Mouse (Mus musculus) cerebellum, adult (tissue): ENCODE measurements around the gene D1Pas1.

Experiments used
- ATAC-seq: cut with Nextera tagmentation; 2 replicates; pipeline ENCODE4 v1.9.2; 2017; ENCODE audit warnings: mild to moderate bottlenecking, moderate library complexity, mixed read lengths; ENCODE audit not compliant: insufficient number of reproducible peaks, low FRiP score, low TSS enrichment

D1Pas1 gene

GRCm38 (mm10) chr1:186986086-186986485, 18.9 kb downstream of the D1Pas1 start:
- no peak for ATAC-seq

- ATAC-seq, result no peak
These were observed 19.3 kb downstream of the D1Pas1 start for GRCm38 (mm10) chr1:186986506-186986905.

GRCm38 (mm10) chr1:186988281-186988682, 21.1 kb downstream of the D1Pas1 start:
- no peak for ATAC-seq

GRCm38 (mm10) chr1:186988822-186989221, 21.6 kb downstream of the D1Pas1 start:
- no peak for ATAC-seq

- ATAC-seq, result no peak
These were observed 24.3 kb downstream of the D1Pas1 start for GRCm38 (mm10) chr1:186991473-186991872.

GRCm38 (mm10) chr1:186992113-186992512, 24.9 kb downstream of the D1Pas1 start:
- ATAC-seq, result no peak

- ATAC-seq, result no peak
These were observed 30.5 kb downstream of the D1Pas1 start for GRCm38 (mm10) chr1:186997596-186998304.

- peak; percentile 46; the same call in 1 of the 2 replicates for ATAC-seq
These were observed 36.2 kb downstream of the D1Pas1 start for GRCm38 (mm10) chr1:187003441-187003861.

GRCm38 (mm10) chr1:187004306-187004705, 37.1 kb downstream of the D1Pas1 start:
- no peak for ATAC-seq

GRCm38 (mm10) chr1:187006227-187006925, 39.2 kb downstream of the D1Pas1 start:
- ATAC-seq, result no peak

GRCm38 (mm10) chr1:187008236-187008635, 41.0 kb downstream of the D1Pas1 start:
- ATAC-seq, result no peak

GRCm38 (mm10) chr1:187010071-187010470, 42.9 kb downstream of the D1Pas1 start:
- ATAC-seq, result no peak

- ATAC-seq, result no peak
These were observed 44.4 kb downstream of the D1Pas1 start for GRCm38 (mm10) chr1:187011601-187012000.

- no peak for ATAC-seq
These were observed 46.9 kb downstream of the D1Pas1 start for GRCm38 (mm10) chr1:187014141-187014540.

- no peak for ATAC-seq
These were observed 48.5 kb downstream of the D1Pas1 start for GRCm38 (mm10) chr1:187015673-187016072.

GRCm38 (mm10) chr1:187016116-187016515, 48.9 kb downstream of the D1Pas1 start:
- no peak for ATAC-seq

- ATAC-seq, result no peak
These were observed 52.8 kb downstream of the D1Pas1 start for GRCm38 (mm10) chr1:187020011-187020410.
